Mouse (Mus musculus) embryonic stem cell, embryonic (primary cell): ENCODE measurements around the gene Vmn2r51.
"Not testable (repeated sequence)": the region's sequence is repeated elsewhere in the genome, so short reads cannot be mapped to it uniquely, and the experiment has no call there.

Experiments used
- CTCF ChIA-PET, 4 experiments: fragments of 300-600 bp in 2 of 4; fragments of 350-600 bp in 2 of 4; sonication (Branson Sonifier 250); formaldehyde crosslinking; loops; one replicate each; lab custom pipeline; 2022; ENCODE audit warnings: inconsistent platforms in 2 of 4; lab: Charles Lee
- POLR2A ChIA-PET, 4 experiments: fragments of 300-600 bp in 2 of 4; fragments of 350-600 bp in 2 of 4; sonication (Branson Sonifier 250); formaldehyde crosslinking; loops; one replicate each; lab custom pipeline; 2022; ENCODE audit warnings: antibody characterized with exemption in 4 of 4, inconsistent platforms in 1 of 4; lab: Charles Lee

The Vmn2r51 gene

GRCm38 (mm10) chr7:10105641-10106040 lies at the start of gene Vmn2r51:
Vmn2r51 (minus strand) TSS chr7:10105741.
- POLR2A ChIA-PET, result not testable (repeated sequence)

DNA sequence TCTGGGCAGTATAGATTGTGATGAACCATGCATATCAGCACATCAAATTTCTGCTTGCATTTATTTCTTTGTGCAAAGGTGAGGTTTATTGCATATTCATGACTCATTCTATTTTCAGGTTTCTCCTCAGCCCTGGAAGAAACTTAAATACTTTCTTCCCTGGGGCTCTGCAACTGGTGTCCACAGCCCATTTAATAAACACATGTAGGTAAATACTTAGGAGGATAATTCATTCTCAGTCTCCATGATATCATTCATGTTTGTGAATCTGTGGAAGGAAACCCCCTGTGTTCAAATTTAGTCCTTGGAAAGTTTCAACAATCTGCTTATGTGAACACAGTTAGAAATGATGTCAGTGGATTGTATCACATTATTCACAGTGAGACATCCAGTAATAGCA lies 52.3 kb downstream of the Vmn2r51 start, which contains the start of gene Vmn2r50:
Gene Vmn2r50, minus strand, starts transcription at position 101 of the 400 bp plus-strand sequence.
- POLR2A ChIA-PET, CTCF ChIA-PET: not testable (repeated sequence)

More at GRCm38 (mm10) chr7:10105641-10106040, at the start of gene Vmn2r51:
- CTCF ChIA-PET, result not testable (repeated sequence)
